Mouse (Mus musculus) kidney, embryonic 14.5 days (tissue): Measurements from ENCODE around the gene Synpr. TPM values are rescaled to one million over a fixed set of nuclear protein-coding genes. Genes with fewer than 3 reads are reported as not detected.

ENCODE experiments used
- ATAC-seq: fragments of 200-750 bp; cut with Nextera tagmentation; 2 replicates; pipeline ENCODE4 v1.8.0; 2017; ENCODE audit warnings: moderate number of reproducible peaks, mild to moderate bottlenecking, moderate TSS enrichment, moderate library complexity; ENCODE audit not compliant: low FRiP score, low TSS enrichment
- H3K27ac ChIP-seq: fragments of 300-500 bp; sonication (generic); 2 replicates; pipeline ENCODE4 v1.5.1; 2014; ENCODE audit warnings: low read depth, mild to moderate bottlenecking, low read length, moderate library complexity, mixed read lengths
- H3K27me3 ChIP-seq: fragments of 300-500 bp; sonication (generic); 2 replicates; pipeline ENCODE4 v1.6.1; 2014; ENCODE audit warnings: mild to moderate bottlenecking, low read length; ENCODE audit not compliant: control insufficient read depth, insufficient read depth
- H3K36me3 ChIP-seq: fragments of 300-500 bp; sonication (generic); 2 replicates; pipeline ENCODE4 v1.6.1; 2014; ENCODE audit warnings: low read length, mixed read lengths; ENCODE audit not compliant: control insufficient read depth, insufficient read depth
- H3K4me1 ChIP-seq: fragments of 300-500 bp; sonication (generic); 2 replicates; pipeline ENCODE4 v1.6.1; 2014; ENCODE audit warnings: low read length, mixed read lengths; ENCODE audit not compliant: control insufficient read depth, insufficient read depth
- H3K4me2 ChIP-seq: fragments of 300-500 bp; sonication (generic); replicated peaks from 2 replicates; pipeline ENCODE4 v1.6.1; 2014; ENCODE audit warnings: low read depth, mild to moderate bottlenecking, low read length
- H3K4me3 ChIP-seq: fragments of 300-500 bp; sonication (generic); 2 replicates; pipeline ENCODE4 v1.5.1; 2014; ENCODE audit warnings: mild to moderate bottlenecking, low read length
- H3K9ac ChIP-seq: fragments of 300-500 bp; sonication (generic); 2 replicates; pipeline ENCODE4 v1.6.1; 2014; ENCODE audit warnings: low read depth, mild to moderate bottlenecking, low read length, moderate library complexity
- H3K9me3 ChIP-seq: fragments of 300-500 bp; sonication (generic); 2 replicates; pipeline ENCODE4 v1.6.1; 2016; ENCODE audit warnings: low read length; ENCODE audit not compliant: control insufficient read depth
- WGBS: fragments of 180-500 bp; shearing (Covaris S2); extraction: QIAGEN DNeasy Blood & Tissue Kit; methylation state at CpG from one replicate; pipeline ENCODE4 v1.1.7; 2014; 5-methylcytosine and 5-hydroxymethylcytosine counted together
- polyA plus RNA-seq: library from polyadenylated mRNA; unstranded; fragments of >200 nt; fragmentation: Nextera tagmentation; extraction: Ambion mirVana; gene quantifications from 2 replicates; pipeline ENCODE4 v1.2.1, GENCODE M21; 2014

Synpr gene
- polyA plus RNA-seq, 1 experiment from 2014 or later: 2.0 TPM

DNA sequence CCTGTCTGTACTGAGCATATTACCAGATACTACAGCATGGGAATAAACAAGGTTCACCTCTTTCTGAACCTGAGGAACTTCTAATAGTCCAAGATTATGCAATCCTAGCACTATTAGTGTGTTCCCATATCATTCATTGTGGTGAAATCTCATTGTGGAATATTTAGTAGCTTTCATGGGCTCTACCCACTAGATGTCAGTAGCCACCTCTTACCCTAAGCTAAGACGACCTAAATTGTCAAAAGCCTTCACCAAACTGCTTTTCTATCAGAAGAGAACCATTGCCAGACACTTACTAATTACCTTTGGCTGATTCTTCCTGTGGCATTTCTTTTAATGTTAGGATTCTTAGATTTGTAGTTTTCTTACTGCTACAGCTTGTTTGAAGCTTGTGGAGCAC is 174.8 kb downstream of the Synpr start:
- 19% methylated on average over 1 of the region's 1 CpGs for WGBS
- no peaks in the 10 kb centered on the region for H3K36me3 ChIP-seq
- no peak overlapping the region for H3K4me3 ChIP-seq
- no peak for ATAC-seq
- H3K4me2 ChIP-seq: no peak overlapping the region
- H3K27me3 ChIP-seq: no peaks in the 10 kb centered on the region
- no peaks in the 10 kb centered on the region for H3K9me3 ChIP-seq
- no peaks in the 10 kb centered on the region for H3K4me1 ChIP-seq
- H3K9ac ChIP-seq: no peak overlapping the region
- H3K27ac ChIP-seq: no peak overlapping the region

DNA sequence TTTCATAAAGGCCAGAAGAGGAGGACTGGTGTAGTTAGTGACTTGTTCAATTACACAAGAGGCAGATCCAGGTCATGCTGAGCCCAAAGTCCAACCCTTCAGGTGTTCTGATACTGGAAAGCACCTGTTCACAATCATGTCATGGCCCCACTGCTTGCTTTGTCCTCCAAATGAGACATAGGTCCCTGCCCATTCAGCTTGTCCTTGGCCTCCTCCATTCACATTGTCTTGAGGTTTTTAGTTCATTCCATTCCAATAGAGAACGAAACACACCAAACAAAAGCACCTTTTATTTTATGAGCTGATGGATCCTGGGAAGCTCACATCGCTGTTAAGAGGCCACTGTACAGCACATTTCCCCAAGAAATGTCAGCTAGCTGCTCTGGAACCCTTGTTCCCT is 184.6 kb downstream of the Synpr start:
- Histone ChIP-seq H3K27ac (no peak overlapping the region), H3K4me3 (no peak overlapping the region), H3K9me3 (no peaks in the 10 kb centered on the region), H3K4me1 (no peaks in the 10 kb centered on the region), H3K4me2 (no peak overlapping the region), H3K9ac (no peak overlapping the region), H3K36me3 (no peaks in the 10 kb centered on the region), H3K27me3 (no peaks in the 10 kb centered on the region)
- 87% methylated on average over 2 of the region's 2 CpGs for WGBS
- no peak for ATAC-seq

DNA sequence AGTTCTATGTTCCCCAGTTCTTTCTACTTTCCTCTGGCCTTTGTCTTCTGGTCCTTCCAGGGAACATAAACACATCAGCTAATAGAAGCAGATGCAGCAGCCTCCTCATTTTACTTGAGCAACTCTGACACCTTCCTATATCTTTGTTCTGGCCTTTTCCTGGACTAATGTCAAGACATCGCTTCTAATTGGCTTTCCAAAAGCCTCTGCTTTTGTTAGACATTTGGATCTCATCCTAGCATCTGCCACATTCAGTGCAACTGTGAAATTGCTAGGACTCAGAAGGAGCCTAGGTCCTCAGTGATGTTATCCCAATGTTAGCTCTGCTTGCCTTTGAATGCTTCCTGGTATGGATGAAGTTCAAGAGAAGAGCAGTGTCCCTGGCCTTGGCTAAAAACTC is 193.2 kb downstream of the Synpr start:
- Histone ChIP-seq H3K4me3 (no peak overlapping the region), H3K9me3 (no peaks in the 10 kb centered on the region), H3K9ac (no peak overlapping the region), H3K27me3 (no peaks in the 10 kb centered on the region), H3K27ac (no peak overlapping the region), H3K4me2 (no peak overlapping the region), H3K4me1 (no peaks in the 10 kb centered on the region), H3K36me3 (no peaks in the 10 kb centered on the region)
- ATAC-seq: no peak
- 83% methylated on average over 1 of the region's 1 CpGs for WGBS

DNA sequence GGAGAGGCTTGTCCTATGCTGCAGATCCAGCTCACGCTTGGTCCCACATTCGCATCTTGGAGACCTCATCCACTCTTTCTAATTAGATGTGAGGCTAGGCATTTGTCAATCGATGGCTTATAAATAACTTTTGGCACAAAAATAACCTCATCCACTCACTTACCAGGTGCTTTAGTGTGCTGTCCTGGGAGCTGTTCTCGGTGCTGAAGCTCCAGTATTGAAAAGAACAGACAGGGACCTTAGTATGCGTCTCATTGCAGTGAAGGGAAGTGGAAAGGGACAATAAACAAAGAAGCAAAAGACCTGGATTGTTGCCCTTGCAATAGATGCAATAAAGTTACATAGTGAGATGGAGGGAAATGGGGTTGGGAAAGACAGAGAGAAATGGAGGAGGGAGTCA is 220.8 kb downstream of the Synpr start:
- Histone ChIP-seq H3K4me3 (no peak overlapping the region), H3K9ac (no peak overlapping the region), H3K36me3 (no peaks in the 10 kb centered on the region), H3K4me2 (no peak overlapping the region), H3K9me3 (no peaks in the 10 kb centered on the region), H3K4me1 (no peaks in the 10 kb centered on the region), H3K27ac (no peak overlapping the region), H3K27me3 (no peaks in the 10 kb centered on the region)
- ATAC-seq: no peak; the same call in 1 of the 2 replicates
- WGBS: 51% methylated on average over 5 of the region's 5 CpGs

DNA sequence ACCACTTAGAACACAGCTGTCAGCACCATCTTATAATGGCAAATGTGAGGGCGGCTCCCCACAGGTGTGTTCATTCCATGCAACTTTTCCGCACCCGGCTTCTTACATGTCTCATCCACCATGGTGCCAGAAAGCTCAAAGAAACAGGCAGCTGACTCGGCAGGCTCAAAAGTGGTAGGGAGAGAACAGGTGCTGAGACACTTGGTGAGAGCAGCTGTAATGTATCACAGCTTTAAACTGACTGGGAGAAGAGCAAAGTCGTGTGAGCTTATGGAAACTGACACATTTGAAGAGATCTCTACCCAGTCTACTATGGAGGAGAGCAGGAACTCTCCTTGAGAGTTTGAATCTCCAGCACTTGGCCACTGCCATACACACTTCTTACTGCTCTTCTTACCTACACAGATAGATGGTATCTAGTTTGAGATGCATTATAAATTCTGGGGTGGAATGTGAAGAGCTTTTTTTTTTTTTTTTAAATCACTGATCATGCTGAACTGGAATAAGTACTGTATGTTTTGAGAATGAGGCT is 234.1 kb downstream of the Synpr start:
- Histone ChIP-seq H3K27ac (no peak overlapping the region), H3K4me2 (no peak overlapping the region), H3K36me3 (no peaks in the 10 kb centered on the region), H3K4me1 (no peaks in the 10 kb centered on the region), H3K4me3 (no peak overlapping the region), H3K9me3 (no peaks in the 10 kb centered on the region), H3K27me3 (no peaks in the 10 kb centered on the region), H3K9ac (no peak overlapping the region)
- WGBS: 88% methylated on average over 5 of the region's 5 CpGs
- no peak for ATAC-seq

DNA sequence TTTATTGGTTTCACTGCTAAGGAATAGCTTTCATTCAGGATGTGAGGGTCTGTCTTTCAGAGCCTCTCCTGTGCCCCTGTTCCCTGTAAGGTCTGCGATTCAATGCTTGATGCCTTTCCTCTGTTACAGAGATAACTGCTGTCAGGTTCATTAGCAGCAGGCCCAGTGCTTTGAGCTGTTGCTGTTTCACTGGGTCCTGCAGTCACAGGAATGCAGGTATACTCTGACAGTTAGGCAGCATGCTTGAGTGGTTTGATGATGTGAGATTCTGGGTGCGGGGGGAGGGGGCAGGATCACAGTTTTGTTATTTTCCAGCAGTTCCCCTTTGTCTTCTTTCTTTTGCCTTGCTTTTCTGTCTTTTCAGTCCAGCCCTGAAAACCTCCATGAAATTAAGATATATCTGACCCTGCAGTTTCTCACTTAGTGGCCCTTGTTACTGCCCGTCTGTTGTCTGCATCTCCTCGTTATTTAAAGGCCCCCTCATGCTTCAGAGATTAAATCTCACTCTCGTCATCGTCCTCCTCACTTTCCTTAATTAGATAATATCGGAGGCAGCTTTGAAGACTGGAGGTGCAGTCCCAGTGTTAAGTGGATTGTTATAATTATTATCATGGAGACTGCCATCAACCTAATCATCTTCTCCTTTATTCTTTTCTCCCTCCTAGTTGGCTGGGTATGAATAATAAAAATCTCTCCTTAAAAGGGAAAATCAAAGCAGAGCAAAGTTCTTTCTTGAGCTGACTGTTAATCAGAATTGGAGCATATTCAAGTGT is 234.8 kb downstream of the Synpr start:
- Histone ChIP-seq H3K4me3 (no peak overlapping the region), H3K27ac (no peak overlapping the region), H3K36me3 (no peaks in the 10 kb centered on the region), H3K9ac (no peak overlapping the region), H3K4me1 (no peaks in the 10 kb centered on the region), H3K9me3 (no peaks in the 10 kb centered on the region), H3K4me2 (no peak overlapping the region), H3K27me3 (no peaks in the 10 kb centered on the region)
- 52% methylated on average over 7 of the region's 7 CpGs for WGBS
- no peak for ATAC-seq

DNA sequence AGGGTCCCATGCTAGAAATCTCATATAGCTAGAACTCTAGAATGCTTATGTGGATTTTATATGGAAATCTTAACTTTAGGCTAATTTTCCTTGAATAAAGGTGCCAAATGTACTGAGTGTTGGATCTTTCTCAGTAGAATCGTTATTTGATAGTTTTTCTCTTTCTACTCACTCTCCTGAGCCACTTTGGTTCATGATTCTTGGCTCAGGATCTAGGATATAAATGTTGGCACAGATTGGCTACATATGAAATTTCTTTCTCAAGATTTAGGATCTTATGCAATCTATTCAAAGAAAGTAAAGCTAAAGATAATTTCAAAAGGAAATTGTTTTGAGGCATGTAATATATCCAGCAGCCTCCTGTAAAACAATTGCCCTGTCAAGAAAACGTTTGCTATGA is 263.2 kb downstream of the Synpr start:
- no peaks in the 10 kb centered on the region for H3K9me3 ChIP-seq
- no peak for ATAC-seq
- no peak overlapping the region for H3K4me2 ChIP-seq
- WGBS: 65% methylated on average over 2 of the region's 2 CpGs
- no peak overlapping the region for H3K4me3 ChIP-seq
- H3K27me3 ChIP-seq: no peaks in the 10 kb centered on the region
- no peak overlapping the region for H3K27ac ChIP-seq
- H3K4me1 ChIP-seq: no peaks in the 10 kb centered on the region
- H3K36me3 ChIP-seq: no peaks in the 10 kb centered on the region
- H3K9ac ChIP-seq: no peak overlapping the region

DNA sequence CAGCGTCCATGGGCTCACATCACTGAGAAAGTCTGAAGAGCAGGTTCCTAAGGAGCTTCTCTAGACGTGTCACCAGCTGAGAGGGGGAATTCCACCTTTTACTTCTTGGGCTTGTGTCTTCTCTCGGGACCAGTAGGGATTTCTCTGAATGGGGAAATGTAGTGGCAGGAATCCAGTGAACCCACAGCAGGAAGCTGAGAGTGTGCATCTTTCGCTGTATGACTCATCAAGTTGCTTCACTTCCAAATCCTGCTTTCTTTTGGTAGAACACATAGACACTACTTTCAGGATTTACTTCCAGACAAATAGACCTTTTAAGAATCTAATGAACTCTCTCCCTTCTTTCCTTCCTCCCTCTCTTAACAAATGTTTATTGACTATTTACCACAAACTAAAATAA is 266.6 kb downstream of the Synpr start:
- Histone ChIP-seq H3K9ac (no peak overlapping the region), H3K4me3 (no peak overlapping the region), H3K36me3 (no peaks in the 10 kb centered on the region), H3K4me1 (no peaks in the 10 kb centered on the region), H3K4me2 (no peak overlapping the region), H3K27ac (no peak overlapping the region), H3K27me3 (no peaks in the 10 kb centered on the region), H3K9me3 (no peaks in the 10 kb centered on the region)
- ATAC-seq: no peak
- WGBS: 82% methylated on average over 4 of the region's 4 CpGs

DNA sequence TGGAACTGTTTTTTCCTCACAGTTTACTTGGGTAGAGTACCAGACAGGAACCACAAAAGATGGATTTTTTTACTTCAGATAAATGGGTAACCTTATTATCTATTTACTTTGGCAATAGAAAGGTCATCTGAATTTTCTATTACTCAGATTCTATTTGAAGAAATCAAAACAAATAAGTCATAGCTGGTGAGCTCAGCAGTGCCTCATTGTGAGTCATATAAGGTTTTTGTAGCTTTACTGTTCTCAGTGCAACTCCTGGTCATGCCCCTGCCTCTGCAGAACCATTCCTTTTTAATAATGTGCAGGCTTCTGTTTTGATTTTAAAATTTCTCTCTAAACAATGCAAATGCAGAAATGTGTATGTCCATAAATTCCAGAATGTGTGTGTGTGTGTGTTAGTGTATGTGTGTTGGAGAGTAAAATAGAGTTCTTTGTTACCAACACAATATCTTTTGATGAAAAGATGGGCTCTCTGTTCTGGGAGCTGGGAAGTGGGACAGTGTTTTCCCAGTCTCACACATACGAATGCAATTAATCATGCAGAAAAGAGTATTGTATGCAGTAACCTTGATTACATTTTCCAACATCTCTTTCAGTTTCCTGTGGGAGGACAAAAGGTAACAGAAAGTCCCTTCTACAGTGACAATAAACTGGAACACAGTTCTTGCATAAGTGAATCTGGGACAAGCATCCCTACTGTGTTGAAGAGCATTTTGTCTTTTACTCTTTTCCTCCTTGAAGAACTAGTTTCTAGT is 269.2 kb downstream of the Synpr start:
- Histone ChIP-seq H3K9me3 (no peaks in the 10 kb centered on the region), H3K4me2 (no peak overlapping the region), H3K36me3 (no peaks in the 10 kb centered on the region), H3K27me3 (no peaks in the 10 kb centered on the region), H3K27ac (no peak overlapping the region), H3K4me1 (no peaks in the 10 kb centered on the region), H3K4me3 (no peak overlapping the region), H3K9ac (no peak overlapping the region)
- no peak for ATAC-seq
- WGBS: 56% methylated on average over 1 of the region's 1 CpGs
